Mouse (Mus musculus): ENCODE measurements around the gene Dynll1.

Gene Dynll1

DNA sequence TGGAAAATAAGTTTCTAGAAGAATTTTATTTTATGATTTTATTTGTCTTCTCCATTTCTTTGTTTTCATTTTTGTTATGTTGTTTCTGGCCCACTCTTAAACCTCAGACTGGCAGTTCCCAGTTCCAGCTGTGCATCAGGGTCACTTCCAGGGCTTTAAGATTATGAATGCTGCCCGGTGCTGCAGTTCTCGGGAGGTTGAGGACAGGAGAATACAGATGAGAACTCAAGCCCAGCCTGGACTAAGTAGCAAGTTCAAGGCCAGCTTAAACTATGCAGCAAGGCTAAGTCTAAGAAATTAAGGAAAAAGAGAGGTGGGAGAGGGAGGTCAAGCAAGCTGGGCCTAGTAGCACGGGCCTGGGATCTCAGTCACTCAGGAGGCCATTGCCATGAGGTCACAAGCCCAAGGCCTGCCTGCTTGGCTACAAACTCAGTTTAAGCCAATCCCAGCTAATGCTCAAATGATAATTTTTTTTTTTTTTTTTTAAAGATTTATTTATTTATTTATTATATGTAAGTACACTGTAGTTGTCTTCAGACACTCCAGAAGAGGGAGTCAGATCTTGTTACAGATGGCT, 33.2 kb downstream of the Dynll1 start:
- DNase-seq (ENCODE audit: low spot score): no peak

- no peak for DNase-seq (ENCODE audit: low spot score)
Measured at GRCm38 (mm10) chr5:115266787-115267468, 33.9 kb downstream of the Dynll1 start.

GRCm38 (mm10) chr5:115266340-115266739, 34.5 kb downstream of the Dynll1 start:
- no peak for DNase-seq (ENCODE audit: low spot score)

- no peak for DNase-seq (ENCODE audit: low spot score)
Measured at GRCm38 (mm10) chr5:115262502-115263291, 38.1 kb downstream of the Dynll1 start.

DNA sequence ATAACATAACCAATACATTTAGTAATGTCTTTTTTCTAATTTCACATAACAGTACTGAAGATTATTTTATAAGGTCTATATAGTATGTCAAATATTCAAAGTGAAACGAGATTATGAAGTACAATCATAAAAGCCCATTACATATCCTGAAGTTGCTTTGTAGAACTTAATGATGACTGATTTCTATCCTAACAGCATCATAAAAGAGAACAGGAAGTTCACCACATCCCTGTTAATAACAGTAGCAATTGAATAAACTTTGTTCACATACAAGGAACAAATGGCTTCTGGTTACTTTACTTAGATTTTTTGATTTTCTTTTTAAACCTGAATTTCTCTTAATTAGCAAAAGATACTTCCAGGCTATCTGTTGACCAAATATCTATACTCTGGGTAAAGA, 38.9 kb downstream of the Dynll1 start:
- no peak for DNase-seq (ENCODE audit: low spot score)

GRCm38 (mm10) chr5:115261141-115261540, 39.7 kb downstream of the Dynll1 start:
- no peak for DNase-seq (ENCODE audit: low spot score)

DNA sequence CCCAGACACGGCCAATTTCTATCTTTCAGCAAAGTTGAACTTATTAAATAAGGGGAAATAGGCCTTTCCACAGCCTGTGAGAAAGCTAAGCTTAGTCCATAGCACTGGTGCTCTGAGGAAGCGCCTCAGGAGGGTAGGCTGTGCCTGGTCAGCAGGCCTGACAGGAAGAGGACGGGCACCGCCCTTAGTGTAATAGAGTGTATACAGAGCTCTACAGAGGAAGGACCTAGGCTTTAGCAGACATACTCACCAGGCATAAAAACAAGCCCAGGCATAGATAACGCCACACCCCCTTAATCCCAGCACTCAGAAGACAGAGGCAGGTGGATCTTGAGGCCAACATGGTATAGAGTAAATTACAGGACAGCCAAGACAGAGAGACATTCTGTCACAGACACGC, 40.4 kb downstream of the Dynll1 start:
- DNase-seq (ENCODE audit: low spot score): no peak

DNA sequence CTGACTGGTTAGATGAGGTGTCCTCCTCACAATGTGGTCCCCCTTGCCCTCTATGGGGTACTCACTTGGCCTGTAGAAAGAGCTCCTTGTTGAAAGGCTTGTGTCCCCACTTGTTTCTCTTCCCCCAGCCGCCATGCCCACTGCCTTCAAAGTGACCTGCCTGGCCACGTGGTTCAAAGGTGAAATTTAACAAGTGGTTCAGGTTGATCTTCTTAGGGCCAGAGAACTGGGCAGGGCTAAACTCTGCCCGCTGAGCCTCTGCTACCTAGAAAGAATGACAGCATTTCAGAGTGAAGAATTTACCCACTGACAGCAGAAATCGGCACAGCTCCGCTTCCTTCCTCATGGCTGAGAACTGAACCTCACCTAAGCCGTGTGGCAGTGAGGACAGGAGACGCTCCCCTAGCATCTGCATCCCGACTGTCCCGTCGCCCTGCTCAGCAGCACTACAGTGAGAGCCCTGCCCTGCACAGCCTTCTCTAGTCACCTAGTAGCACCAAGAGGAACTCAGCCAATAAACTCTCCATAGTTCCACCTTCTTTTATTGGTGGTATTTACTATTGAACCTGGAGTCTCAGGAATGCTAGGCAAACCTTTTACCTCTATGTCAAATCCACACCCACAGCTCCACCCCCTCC, 43.8 kb downstream of the Dynll1 start:
- no peak for DNase-seq (ENCODE audit: low spot score)

DNA sequence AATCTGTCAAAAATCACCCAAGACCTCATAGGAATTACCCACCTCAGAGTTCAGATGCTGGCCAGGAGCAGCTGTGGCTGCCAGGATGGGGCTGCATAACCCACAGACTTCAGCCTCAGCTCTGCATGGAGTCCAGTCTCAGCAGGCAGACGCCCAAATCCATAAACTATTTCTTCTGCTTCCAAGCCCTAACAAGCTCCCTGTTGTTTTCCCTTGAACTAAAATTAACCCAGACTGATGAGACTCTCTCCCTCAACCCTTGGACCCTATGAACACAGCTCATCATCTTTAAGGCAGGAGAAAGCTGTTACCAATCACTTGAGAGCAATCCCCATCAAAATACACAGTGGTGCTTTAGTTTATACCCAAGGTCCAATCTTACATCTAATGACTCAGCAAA, 45.3 kb downstream of the Dynll1 start:
- DNase-seq (ENCODE audit: low spot score): no peak
